9 mouse cellular contexts compared by ENCODE assay signal in genomic region chr2:167292151-167292591, GRCm38 (mm10). TPM values are rescaled to one million over a fixed set of nuclear protein-coding genes. Genes with fewer than 3 reads are reported as not detected.
DNase-seq lines count a peak whose midpoint lies in the region; ATAC-seq and TF ChIP-seq lines count a peak whose summit lies in the region.
"Had no signal": no experiment of that assay in that cellular context is flagged by ENCODE, and none has a peak within 500 bp of the region (broad histone marks: within the 10 kb centered on the region; RNA-seq: fewer than 3 reads in every experiment).

No protein-coding gene starts in this region.

- no peaks in the 10 kb centered on the region for H3K27me3 ChIP-seq in intestine, embryonic 14.5 days (replicated peaks; ENCODE audit: control insufficient read depth, insufficient read depth, low read length)
- no peaks in the 10 kb centered on the region for H3K27me3 ChIP-seq in liver, postnatal 0 days (ENCODE audit: insufficient read depth, low read length)

- H3K27ac ChIP-seq in intestine, embryonic 14.5 days (ENCODE audit: low read depth), result no peak overlapping the region
- peak overlapping the region; percentile 6; the same call in 1 of the 2 replicates for H3K27ac ChIP-seq in liver, postnatal 0 days (ENCODE audit: low read depth)
- H3K27ac ChIP-seq: macrophage had no signal

- peak; percentile 10 for ATAC-seq in intestine, embryonic 14.5 days (replicated peaks; ENCODE audit: low FRiP score, low TSS enrichment, low read depth)
- peak; percentile 58 for ATAC-seq in liver, postnatal 0 days
- no peak for ATAC-seq in inflammation-experienced regulatory T-cells, adult 6 months
- ATAC-seq in monocyte, adult 5-6 weeks (replicated peaks; ENCODE audit: insufficient number of reproducible peaks, low FRiP score, low TSS enrichment, poor library complexity, severe bottlenecking), result no peak

- DNase-seq in embryo, embryonic 10.5 days (ENCODE audit: low spot score), result peak; percentile 29
- no peak for DNase-seq in embryo, embryonic 9.5 days (ENCODE audit: extremely low spot score)
- DNase-seq in right cerebral cortex, postnatal 10 days (ENCODE audit: low spot score in 2 of 2), result peak; percentile 27 to 38
- DNase-seq in right cerebral cortex, adult 18-20 months, result no peak
- DNase-seq in intestine, embryonic 14.5 days (ENCODE audit: low spot score), result peak; percentile 58
- DNase-seq in liver, postnatal 0 days, result no peak

- no peak overlapping the region for H3K4me2 ChIP-seq in intestine, embryonic 14.5 days (ENCODE audit: low read length)
- H3K4me2 ChIP-seq in liver, postnatal 0 days (ENCODE audit: low read depth, low read length), result peak overlapping the region; percentile 42; the same call in 1 of the 2 replicates

- TF ChIP-seq CTCF in liver, postnatal 0 days (IDR thresholded peaks at IDR 0.05; ENCODE audit: low read depth), result no peak

- H3K36me3 ChIP-seq in intestine, embryonic 14.5 days (ENCODE audit: control insufficient read depth, insufficient read depth, low read length), result no peaks in the 10 kb centered on the region
- H3K36me3 ChIP-seq in liver, postnatal 0 days (replicated peaks; ENCODE audit: insufficient read depth, low read length), result no peaks in the 10 kb centered on the region

- H3K9ac ChIP-seq in intestine, embryonic 14.5 days (ENCODE audit: low read length), result no peak overlapping the region
- no peak overlapping the region for H3K9ac ChIP-seq in liver, postnatal 0 days (replicated peaks)

- H3K4me1 ChIP-seq in intestine, embryonic 14.5 days (replicated peaks; ENCODE audit: control insufficient read depth, insufficient read depth, low read length), result peaks cover 16% of the 10 kb centered on the region
- H3K4me1 ChIP-seq in liver, postnatal 0 days (ENCODE audit: insufficient read depth), result peaks cover 11% of the 10 kb centered on the region; the same call in 1 of the 2 replicates

- TF ChIP-seq EP300 in liver, postnatal 0 days (IDR thresholded peaks at IDR 0.05; ENCODE audit: low read depth), result 0 out of 2 replicates have a peak, but pooled peaks have one; percentile 37

- no peaks in the 10 kb centered on the region for H3K9me3 ChIP-seq in intestine, embryonic 14.5 days (ENCODE audit: control insufficient read depth, low read length)
- H3K9me3 ChIP-seq in liver, postnatal 0 days (ENCODE audit: low read length), result no peaks in the 10 kb centered on the region

- H3K4me3 ChIP-seq in intestine, embryonic 14.5 days (ENCODE audit: low read depth, low read length), result no peak overlapping the region
- H3K4me3 ChIP-seq in liver, postnatal 0 days (ENCODE audit: low read depth, low read length), result no peak overlapping the region

- 54% methylated on average over 4 of the region's 4 CpGs for WGBS in intestine, embryonic 14.5 days
- WGBS in liver, postnatal 0 days (ENCODE audit: insufficient replicate concordance), result 56% methylated on average over 4 of the region's 4 CpGs

RNA-seq across cellular contexts. Expression of gene Ptgis, which starts 51.8 kb away (rescaled TPM):
- 15.1 and 17.3 TPM in 2 replicates for polyA plus RNA-seq in intestine, embryonic 14.5 days (2014; fragmentation: Nextera tagmentation; extraction: Ambion mirVana)
- 1.1 and 1.8 TPM in 2 replicates for polyA plus RNA-seq in liver, postnatal 0 days (2015; fragmentation: Nextera tagmentation; extraction: Ambion mirVana)
- not detected for polyA plus RNA-seq in inflammation-experienced regulatory T-cells, adult 6 months (2017; shearing (Covaris generic))
- total RNA-seq in monocyte, adult 5-6 weeks (2017), result not detected in 3 replicates
- polyA plus RNA-seq: macrophage had no signal

RNA-seq across cellular contexts. Expression of gene B4galt5, which starts 56.8 kb away (rescaled TPM):
- polyA plus RNA-seq in intestine, embryonic 14.5 days (2014; fragmentation: Nextera tagmentation; extraction: Ambion mirVana), result 9.6 and 10.6 TPM in 2 replicates
- 3.2 and 4.2 TPM in 2 replicates for polyA plus RNA-seq in liver, postnatal 0 days (2015; fragmentation: Nextera tagmentation; extraction: Ambion mirVana)
- polyA plus RNA-seq in inflammation-experienced regulatory T-cells, adult 6 months (2017; shearing (Covaris generic)), result 10 to 100 TPM in 1 of 3 experiments, 1 to 10 TPM in 2; 5.1 to 16.7 (median 5.2) TPM
- 107 to 198 TPM (median 140 TPM) in 3 replicates for total RNA-seq in monocyte, adult 5-6 weeks (2017)

Comparison
In these comparisons a context has a peak if more than half of its experiments do, and no peak if none do; other contexts are left out.
1. DNase-seq: peak in embryo, embryonic 10.5 days (single experiment), right cerebral cortex, postnatal 10 days (2 of 2) and intestine, embryonic 14.5 days (single experiment); none in embryo, embryonic 9.5 days (single experiment), right cerebral cortex, adult 18-20 months (single experiment) and liver, postnatal 0 days (single experiment).
2. ATAC-seq: peak in intestine, embryonic 14.5 days (single experiment) and liver, postnatal 0 days (single experiment); none in inflammation-experienced regulatory T-cells, adult 6 months (single experiment) and monocyte, adult 5-6 weeks (single experiment).